Mouse (Mus musculus): Measurements from ENCODE around the gene Skint7.
"Not testable (repeated sequence)": the region's sequence is repeated elsewhere in the genome, so short reads cannot be mapped to it uniquely, and the experiment has no call there.

Skint7 gene

GRCm38 (mm10) chr4:111972623-111973022 is at the start of gene Skint7:
Gene Skint7, plus strand, starts transcription at chr4:111972923.
- DNase-seq (ENCODE audit: low read depth in 2 of 2, low spot score in 2 of 2): no peak

GRCm38 (mm10) chr4:111961309-111961708 is 11.4 kb upstream of the Skint7 start:
- no peak for DNase-seq (ENCODE audit: low read depth in 2 of 2, low spot score in 2 of 2)

GRCm38 (mm10) chr4:111963241-111963640 is 9.5 kb upstream of the Skint7 start:
- DNase-seq (ENCODE audit: low read depth in 2 of 2, low spot score in 2 of 2): not testable (repeated sequence)

- no peak for DNase-seq (ENCODE audit: low read depth in 2 of 2, low spot score in 2 of 2)
Observed at GRCm38 (mm10) chr4:111963669-111964068, 9.1 kb upstream of the Skint7 start.

- no peak for DNase-seq (ENCODE audit: low read depth in 2 of 2, low spot score in 2 of 2)
Observed at GRCm38 (mm10) chr4:112005969-112006368, 33.2 kb downstream of the Skint7 start, which contains the start of gene Skint1. Gene Skint1, plus strand, starts transcription at chr4:112006269.
